Mouse (Mus musculus) adipose tissue, adult 10 weeks (tissue): ENCODE data around the gene Ttf1. TPM values are rescaled to one million over a fixed set of nuclear protein-coding genes. Genes with fewer than 3 reads are reported as not detected.

Source experiments
- polyA plus RNA-seq: library from polyadenylated mRNA; stranded (reverse); fragments of 350-450 nt; fragmentation: Illumina TruSeq; extraction: RNeasy Lipid Tissue Mini Kit (QIAGEN cat#74804); gene quantifications from one replicate; pipeline ENCODE4 v1.2.3, GENCODE M21; 2014; ENCODE audit warnings: low read depth, low replicate concordance

Ttf1 gene
- polyA plus RNA-seq, result 14.2 TPM

DNA sequence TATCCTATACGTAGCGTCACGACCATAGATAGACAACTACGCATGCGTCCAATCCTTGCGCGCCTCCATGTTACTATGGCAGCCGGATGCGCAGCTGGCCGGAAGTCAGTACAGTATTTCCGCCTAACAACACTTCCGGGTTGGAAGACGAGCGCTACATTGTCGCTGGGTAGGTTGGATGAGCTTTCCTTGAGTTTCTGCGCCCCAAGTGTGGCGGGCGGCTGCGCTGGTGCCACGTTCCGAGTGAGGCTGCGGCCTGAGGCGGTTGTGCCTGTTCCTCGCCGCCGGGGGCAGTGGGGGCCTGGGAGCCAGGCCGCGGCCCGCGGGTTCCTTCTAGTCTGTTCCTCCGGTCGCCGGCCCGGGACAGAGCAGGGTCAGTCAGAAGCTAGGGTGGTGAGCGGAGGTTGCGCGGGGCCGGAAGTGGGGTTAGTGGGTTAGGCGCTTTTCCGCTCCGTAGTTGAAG is at the start of gene Ttf1:
Ttf1 (plus strand) TSS at position 128 of the 463 bp plus-strand sequence.

DNA sequence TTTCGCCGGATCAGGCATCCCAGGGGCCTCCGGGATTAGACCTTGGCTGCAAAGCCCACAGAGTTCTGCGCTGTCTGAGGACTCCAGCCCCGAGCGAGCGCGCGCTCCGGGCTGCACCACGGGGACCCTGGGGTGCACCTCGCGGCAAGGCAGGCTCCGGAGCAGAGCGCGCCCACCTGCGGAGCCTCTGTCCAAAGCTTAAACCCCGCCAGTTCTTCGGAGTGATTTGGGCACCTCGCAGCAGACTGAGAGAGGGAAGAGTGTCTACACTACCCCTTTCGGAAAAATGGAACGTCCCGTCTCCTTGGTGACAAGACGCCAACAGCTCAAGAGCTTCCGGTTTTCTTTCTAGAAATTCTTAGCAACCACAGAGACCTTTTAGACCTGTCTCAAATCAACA is 5.1 kb upstream of the Ttf1 start, which contains the start of gene Cfap77:
Cfap77 (minus strand) TSS at position 76 of the 400 bp plus-strand sequence.

GRCm38 (mm10) chr2:29123907-29124569 is 64.0 kb downstream of the Ttf1 start, which contains the start of gene Setx:
Gene Setx, plus strand, starts transcription at chr2:29124181.

Other genes starting within 250 kb of the Ttf1 start
- 10.6 TPM for gene Gtf3c4, start 219.9 kb upstream of the Ttf1 start, polyA plus RNA-seq
- gene Ddx31, start 219.9 kb upstream of the Ttf1 start, polyA plus RNA-seq, result 3.9 TPM
- 0.11 TPM for gene Barhl1, start 143.6 kb upstream of the Ttf1 start, polyA plus RNA-seq
- gene Cfap77, start 5.2 kb upstream of the Ttf1 start, polyA plus RNA-seq, result 2.0 TPM
- 21.1 TPM for gene Setx, start 63.9 kb downstream of the Ttf1 start, polyA plus RNA-seq
- gene Ntng2, start 192.7 kb downstream of the Ttf1 start, polyA plus RNA-seq, result 11.5 TPM